Mouse (Mus musculus) adipocyte (in vitro differentiated cells): ENCODE results near the gene Mroh3.
A peak's percentile ranks its signal among the peaks of the same experiment; 100 is the strongest.

Source experiments
- DNase-seq: peaks from one replicate; pipeline ENCODE4 v3.0.0-alpha.2; 2016; ENCODE audit warnings: low spot score

The Mroh3 gene

DNA sequence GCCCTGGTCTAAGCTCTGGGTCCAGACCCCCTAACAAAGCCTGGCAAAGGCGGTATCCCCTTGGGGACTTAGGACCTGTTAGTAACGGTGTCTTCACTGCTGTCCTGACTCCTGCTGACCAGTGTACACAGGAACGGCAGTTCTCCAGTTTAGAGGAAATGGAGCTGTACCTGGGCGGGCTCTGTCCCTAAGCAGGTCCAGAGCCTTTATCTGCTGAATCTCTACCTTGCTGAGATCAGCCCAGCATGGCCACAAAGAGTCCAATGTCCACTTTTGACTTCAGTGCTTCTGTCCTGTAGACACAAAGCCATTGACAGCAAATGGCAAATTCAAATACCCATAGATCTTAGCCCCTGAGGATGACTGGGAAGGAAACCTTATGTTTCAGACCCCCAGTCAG is 55.7 kb downstream of the Mroh3 start:
- no peak for DNase-seq

DNA sequence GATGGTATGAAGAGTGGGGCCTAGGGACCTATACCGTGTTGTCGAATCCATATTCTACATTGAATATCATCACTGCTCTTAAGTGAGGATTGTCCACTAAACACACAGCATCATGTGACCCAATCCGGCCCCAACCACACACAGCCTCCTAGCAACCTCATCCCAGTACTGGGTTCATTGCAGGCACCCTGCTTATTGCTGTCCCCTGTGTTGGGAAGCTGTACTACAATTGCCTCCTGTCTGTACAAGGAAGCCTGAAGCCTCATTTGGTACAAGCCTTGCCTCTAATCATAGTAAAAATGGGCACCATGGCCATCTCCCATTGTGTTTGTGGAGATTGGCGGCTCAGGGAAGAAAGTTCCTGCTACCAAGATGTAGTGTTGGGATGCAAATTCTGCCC is 56.3 kb downstream of the Mroh3 start:
- DNase-seq: no peak

DNA sequence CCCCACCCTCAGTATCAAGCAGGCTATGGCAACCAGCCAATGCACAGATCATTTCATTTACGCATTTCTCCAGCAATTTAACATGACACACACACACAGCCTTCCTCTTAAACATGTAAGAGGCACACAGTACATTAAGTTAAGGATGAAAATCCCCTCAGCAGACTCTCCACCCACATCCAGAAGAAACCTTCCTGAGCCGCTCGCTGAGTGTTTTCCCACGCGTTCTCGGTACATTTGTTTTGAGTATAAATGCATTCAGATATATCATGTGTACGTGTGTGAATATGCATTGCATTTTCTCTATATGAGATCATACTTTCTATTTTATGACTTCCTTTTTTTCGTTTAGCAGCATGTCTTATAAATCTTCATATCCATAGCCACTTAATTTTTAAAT is 61.3 kb downstream of the Mroh3 start:
- no peak for DNase-seq

DNA sequence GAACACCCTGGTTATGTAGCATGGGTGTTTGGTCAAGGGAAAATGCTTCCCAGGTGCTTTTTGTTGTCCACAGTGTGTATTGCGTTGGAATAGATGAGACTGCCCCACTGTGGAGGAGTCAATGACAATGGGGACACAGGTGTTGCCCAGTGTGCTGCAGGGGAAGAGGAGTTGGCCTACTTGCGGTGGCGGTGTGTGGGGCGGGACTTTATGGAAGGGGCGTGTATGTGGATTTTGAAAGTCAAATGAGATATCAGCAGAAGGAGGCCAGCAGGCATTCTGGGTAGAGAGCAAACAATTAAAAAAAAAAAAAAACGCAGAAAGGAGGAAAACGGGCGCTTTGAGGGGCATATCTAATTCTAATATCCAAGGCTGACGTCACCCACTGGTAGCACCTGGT is 62.9 kb downstream of the Mroh3 start:
- DNase-seq: no peak

DNA sequence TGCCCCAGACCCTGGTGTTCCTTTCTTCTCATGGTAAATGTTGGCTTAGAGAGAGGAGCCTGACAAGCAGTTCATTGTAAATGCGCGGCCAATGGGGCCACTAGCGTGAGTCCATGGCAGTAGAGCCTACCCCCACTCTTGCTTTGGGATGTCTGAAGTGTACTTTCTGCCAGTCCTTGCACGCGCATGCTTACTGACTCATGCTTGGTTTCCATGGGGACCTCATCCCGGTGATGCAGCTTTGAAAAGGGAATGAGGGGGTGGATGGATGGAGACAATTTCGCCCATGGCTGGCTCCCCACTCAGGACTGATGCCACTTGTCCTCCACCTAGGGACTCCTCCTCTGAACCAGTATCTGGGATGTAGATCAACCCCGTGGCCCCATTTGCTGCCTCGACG is 69.1 kb downstream of the Mroh3 start:
- DNase-seq: no peak

DNA sequence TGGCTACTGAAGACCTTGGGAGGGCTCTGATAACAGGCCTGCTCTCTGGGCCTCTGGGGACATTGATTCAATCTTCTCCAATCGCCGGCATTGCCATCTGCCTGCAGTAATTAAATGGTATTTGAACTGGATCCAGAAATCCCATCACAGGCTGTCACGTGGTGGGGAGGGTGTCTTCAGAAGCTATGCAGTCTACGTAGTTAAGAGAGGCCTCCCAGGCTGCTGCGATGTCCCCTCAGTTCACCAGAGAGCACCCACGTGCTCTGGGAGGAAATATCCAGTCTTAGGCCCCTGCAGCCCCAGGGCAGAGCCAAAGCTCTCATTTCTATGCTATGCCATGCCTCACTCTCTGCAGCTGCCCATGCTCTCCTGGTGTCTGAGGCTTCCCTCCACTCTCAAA is 70.3 kb downstream of the Mroh3 start:
- DNase-seq: no peak

DNA sequence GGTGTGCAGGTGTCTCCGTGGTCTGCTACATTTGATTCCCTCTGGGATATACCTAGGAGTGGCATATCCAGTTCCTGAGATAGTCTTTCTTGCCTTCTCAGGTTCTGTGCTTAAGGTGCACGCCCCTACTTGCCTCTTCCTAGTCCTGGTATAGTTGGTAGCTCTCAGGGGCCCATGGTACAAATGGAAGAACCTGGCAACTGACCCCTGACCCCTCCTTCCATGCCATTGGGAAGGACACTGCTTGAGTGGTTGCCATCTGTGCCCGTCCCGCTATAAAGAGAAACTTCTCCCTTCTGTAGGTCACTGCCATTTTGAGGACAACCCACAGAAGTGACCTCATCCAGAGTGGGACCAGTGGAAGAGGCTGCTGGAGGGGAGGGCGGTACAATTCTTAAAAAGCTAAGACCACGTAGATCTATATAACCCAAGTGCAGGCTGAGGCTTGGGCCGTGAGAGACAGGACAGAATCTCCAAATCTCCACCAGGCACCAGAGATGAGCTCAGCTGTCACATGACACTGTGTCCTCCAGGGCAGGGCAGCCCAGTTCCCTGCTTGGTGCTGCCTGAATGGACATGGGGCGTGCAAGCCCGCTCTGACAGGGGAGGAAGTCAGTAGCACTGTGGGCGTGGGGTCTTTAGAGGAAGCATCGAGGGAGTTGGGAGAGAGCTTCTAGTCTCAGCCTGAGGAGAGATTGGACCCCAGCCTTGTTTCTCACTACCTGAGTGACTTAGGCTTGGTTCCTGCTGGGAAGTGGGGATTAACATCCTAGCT is 71.3 kb downstream of the Mroh3 start:
- no peak for DNase-seq

DNA sequence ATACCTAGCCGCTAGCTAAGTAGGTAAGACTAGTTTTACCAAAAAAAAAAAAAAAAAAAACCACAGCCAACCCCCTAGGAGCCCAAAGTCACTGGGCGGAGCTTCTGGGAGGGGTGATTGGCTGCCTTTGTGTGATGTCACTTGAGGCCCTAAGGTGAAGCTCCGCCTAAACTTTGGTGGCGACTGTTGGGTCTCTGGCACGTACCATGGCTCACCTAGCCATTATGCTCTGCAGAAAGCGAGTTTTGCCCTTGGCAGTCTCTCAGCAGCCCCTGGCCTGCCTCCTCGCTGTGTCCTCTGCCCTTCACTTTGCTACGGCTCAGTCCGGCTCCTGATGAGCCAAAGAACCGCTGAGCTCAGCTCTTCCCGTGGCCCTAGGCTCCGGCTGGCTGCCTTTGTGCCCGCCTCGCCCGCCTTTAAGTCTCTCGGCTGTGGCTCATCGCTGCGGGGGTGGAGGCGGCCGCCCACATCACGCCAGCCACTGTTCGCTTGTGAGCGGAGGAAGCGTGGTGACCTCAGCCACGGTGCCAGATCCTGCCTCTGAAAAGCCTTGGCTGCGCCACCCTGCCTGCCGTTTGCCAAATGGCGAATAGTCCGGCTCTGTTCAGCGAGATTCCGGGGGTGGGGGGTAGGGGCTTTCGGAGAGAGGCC is 72.5 kb downstream of the Mroh3 start:
- DNase-seq: peak; percentile 63

DNA sequence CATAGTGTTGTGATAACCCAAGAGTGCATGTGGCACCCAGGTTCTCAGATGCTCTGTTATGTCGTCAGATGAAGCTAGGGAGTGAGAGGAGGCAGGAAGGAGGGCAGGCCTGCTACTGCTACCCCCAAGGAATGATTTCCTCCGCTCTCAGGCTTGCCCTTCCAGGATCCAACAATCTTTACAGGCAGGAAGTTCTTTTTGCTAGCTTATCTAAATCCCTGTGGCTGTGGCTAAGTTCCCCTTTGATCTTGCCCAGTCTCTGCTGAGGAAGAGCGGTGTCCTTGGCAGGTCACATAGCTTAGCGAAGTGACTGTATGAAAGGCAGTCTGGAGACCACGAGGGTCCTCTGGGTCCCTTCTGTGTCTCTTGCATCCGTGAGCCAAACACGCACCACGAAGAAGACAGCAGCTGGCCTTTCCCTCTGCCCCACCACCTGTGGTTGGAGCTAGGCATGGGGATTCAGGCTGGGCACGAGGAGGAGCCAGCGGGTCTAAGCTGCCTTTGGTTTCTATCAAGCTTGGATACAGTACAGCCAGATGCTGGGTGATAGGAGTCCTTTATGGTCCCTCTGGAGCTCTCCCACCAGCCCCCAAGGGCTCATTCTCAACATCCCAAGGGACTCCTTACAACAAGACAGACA is 74.3 kb downstream of the Mroh3 start:
- DNase-seq: no peak

DNA sequence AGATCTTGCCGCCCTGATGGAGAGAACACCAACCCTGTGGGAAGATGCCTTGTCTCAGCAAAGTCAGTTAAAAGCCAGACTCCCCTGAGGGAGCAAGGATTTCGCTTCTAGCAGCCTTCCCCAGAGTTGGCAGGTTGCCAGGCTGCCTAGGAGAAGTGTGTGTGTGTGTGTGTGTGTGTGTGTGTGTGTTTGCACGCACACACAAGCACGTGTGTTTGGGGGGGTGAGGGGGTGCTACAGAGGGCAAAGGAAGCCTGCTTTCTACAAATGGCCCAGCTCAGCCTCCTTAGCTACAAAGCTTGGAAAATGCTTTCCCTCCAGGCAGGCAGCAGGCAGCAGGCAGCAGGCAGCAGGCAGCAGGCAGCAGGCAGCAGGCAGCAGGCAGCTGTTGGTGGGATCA is 75.1 kb downstream of the Mroh3 start:
- DNase-seq: peak; percentile 82

DNA sequence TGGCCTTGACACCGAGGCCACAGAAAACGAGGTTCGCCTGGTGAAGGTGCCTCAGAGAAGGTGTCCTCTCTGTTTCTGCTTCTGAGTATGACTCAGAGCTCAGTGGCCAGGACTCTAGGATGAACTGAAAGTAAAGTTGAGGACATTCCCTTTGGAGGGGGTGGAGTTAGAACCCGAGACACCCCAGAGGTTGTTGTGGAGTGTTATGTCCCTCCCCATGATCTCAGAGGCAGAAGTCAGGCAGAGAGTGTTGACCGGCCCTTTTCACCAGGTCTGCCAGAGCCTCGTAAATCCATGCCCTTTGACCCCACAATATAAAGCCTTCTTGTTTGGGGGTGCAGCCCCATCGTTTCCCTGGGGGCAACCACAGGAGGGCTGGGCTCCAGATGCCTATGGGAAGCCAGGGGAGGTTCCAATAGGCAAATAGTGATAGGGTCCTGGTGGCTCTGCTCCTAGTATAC is 75.5 kb downstream of the Mroh3 start:
- peak; percentile 22 for DNase-seq

DNA sequence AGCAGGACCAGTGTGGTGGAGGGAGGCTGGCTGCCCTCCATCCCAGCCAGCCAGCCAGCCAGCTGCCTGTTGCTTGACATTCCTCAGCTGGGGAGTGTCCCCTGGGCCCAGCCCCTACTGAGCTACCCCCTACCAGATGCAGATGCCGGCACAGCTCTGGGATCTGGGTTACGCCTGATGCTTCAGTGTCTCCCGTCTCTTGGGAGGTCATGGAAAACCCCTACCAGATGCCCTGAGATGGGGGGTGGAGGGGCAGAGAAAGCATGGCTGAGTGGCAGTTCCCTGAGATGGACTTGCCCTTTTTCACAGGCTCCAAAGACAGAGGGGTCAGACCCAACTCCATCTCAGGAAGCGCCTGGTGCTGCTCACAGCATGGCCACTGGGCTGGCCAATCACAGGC is 76.1 kb downstream of the Mroh3 start:
- DNase-seq: no peak

DNA sequence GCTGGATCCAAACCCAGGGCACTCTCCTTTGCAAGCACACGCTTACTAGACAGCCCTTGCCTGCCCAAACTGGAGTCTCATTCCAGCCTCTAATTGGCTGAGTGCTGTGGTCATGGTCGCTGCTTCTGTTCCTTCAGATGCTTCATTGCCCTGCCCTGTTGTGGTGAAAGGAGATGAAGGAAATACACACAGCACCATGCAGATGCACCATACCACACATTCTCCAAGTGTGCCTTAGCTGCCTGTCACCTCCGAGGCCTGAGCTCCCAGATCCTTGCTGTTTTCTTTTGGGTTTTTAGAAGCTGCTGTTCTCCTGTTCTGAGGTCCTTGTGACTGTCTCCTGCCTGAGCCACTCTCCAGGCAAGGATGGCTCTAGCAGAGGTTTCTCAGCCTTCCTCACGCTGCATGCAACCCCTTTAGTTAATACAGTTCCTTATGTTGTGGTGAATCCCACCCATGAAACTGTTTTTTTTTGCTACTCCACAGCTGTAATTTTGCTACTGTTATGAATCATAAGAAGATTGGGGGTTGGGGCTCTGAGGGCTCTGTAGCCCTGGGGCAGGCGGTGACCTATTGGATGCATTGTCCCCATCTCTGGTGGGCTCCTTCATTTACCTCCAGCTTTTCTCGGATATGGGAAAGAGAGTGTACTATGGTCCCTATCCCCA is 76.7 kb downstream of the Mroh3 start:
- no peak for DNase-seq

DNA sequence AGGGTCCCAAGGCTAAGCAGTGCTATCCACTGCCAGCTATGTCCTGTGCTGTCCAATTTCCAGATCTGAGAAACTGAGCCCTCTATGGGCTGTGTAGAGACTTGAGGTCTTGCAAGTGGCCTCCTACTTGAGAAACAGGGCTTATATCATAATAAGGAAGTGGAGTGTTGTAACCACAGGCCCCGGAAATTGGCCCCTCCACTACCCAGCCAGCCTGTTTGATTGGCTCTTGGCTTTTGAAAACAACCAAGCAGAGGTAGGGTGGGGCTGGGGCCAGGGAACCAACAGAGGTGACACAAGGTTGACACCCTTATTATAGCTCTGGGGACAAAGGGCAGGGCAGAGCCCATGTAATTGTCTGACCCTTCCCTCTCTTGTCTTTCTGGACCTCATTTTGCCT is 77.6 kb downstream of the Mroh3 start:
- DNase-seq: peak; percentile 24

DNA sequence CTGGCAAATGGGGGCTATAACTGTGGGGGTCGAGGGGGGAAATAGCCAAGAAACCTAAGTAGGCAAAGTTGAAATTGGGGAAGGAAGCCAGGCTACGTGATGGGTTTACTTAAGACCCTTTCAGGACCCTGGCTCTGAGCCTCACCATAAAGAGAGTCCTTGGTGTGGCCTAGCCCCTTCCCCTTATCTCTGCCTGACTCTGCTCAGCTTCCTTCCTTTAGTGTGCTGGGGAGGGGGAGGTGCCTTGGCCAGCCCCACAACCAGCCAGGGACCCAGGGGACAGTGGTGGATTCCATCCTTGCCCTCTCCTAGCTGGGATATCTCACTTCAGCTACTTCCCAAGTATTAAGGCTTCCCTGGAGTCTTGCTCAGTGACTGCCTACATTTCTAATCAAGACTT is 78.1 kb downstream of the Mroh3 start:
- DNase-seq: no peak

DNA sequence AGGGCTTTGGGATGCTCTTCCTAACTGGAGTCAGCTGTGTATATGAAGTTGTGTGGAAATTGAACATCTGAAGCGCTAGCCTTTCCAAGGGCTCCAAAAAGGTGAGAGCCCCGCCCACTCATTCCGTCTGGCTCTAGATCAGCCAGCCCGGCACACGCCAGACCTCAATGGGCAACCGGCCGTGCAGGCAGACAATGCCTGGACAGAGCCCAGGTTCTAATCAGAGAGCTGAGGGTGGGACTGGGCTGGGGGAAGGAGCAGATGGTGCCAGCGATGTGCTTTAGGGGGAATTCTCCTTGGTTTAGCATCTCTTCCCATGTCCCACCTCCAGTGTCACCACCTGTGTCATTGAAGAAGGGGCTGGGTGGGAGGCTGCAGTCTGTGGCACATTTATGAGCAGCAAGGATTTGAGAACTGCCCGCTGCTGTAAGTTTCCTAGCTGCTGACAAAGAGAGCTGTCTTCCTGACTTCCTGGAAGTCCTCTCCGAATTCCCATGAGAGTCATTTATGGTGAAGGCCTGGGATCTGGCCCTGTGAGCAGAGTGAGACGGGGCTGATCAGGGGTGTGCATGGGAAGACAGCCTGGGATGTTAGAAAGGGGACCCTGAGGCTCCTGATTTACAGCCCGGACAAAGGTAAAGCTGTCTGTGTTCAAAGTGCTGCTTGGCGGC is 78.9 kb downstream of the Mroh3 start:
- DNase-seq: no peak

DNA sequence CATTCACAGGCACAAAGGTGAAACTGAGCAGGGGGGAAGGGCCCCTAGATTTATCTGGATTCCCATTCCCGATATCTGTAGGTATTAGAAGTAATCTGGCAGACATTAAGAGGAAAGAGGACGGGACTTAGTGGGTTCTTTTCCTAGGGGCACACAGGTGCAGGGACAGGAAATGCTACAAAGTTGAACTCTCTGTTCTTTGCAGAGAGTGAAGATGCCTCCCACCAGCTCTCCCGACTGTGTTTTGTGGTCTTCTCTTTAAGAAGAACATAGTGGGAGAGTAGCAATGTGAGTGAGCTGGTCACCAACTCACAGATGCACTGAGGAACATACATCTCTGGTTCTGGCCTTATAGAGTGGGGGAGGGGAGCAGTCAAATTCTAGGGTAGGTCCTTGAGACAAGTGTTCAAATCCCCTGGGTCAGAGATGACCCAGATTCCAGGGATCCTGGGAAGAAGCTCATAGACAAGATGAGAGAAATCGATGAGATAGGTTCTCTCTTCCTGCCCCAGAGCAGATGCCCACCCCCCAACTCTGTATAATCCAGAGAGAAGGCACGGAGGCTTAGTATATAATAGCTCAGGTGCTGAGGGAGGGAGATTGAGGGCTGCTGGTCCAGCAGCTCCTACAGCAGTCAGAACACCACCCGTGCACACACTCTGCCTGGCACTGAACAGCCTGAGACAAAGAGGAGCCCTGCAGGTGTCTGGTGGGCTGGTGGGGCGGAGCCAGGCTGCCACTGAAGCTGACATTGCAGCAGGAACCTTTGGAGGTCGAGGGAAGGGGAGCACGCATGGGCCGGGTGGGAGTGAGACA is 80.0 kb downstream of the Mroh3 start:
- no peak for DNase-seq
